ENCODE assay signal across 7 mouse cellular contexts in the genomic region with DNA sequence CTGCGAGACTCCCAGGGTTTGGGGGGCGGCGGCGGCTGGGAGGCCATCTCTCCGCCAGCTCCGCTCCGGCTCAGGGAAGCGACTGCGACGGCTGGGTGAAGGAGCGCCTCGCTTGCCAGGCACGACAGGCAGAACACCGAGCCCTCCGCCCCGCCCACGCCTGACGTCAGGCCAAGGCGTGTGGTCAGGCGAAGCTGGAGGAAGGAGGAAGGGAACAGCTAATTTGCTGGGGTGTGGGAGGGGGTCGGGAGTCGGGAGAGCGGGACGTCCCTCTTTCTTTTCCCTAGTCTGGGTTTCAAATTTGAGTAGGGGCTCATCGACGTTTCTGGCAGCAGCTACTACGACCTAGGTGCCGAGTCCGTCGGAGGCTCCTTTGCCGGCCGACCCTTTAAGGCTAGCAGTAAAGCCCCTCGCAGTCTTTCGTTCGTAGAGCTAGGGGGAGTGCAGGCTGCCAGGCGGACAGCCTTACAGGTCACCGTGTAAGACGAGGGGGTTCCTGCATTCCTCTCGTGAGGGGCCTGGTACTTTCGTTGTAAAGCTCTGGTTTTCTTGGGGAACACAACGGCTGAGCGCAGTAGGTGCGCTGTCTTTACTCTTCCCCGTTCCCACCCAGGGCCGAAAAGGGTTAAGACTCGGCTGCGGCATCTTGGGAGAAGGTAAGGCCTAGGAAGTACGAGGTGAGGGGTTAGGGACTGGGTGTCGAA. TPM values are rescaled to one million over a fixed set of nuclear protein-coding genes. Genes with fewer than 3 reads are reported as not detected.
DNase-seq lines count a peak whose midpoint lies in the region; ATAC-seq and TF ChIP-seq lines count a peak whose summit lies in the region.

A gene (minus strand): TSS at position 162 of the 704 bp plus-strand sequence.

- TF ChIP-seq POLR2A in small intestine, adult 2 months (IDR thresholded peaks at IDR 0.05; ENCODE audit: low read depth, low read length): peak; percentile 89

- under 1% methylated on average over 49 of the region's 49 CpGs for WGBS in intestine, postnatal 0 days
- under 1% methylated on average over 49 of the region's 49 CpGs for WGBS in midbrain, embryonic 12.5 days
- under 1% methylated on average over 49 of the region's 49 CpGs for WGBS in small intestine, adult 2 months

- H3K27ac ChIP-seq in intestine, postnatal 0 days (ENCODE audit: low read depth, low read length): peak within 1 kb of the TSS; percentile 99
- H3K27ac ChIP-seq in midbrain, embryonic 12.5 days (replicated peaks): peak within 1 kb of the TSS; percentile 92
- H3K27ac ChIP-seq in small intestine, adult 2 months (ENCODE audit: insufficient read depth, low read depth, low read length): peak within 1 kb of the TSS; percentile 92

- no peaks in the 10 kb centered on the region for H3K36me3 ChIP-seq in intestine, postnatal 0 days (ENCODE audit: control insufficient read depth, insufficient read depth)
- no peaks in the 10 kb centered on the region for H3K36me3 ChIP-seq in midbrain, embryonic 12.5 days
- H3K36me3 ChIP-seq in small intestine, adult 2 months (ENCODE audit: control insufficient read depth, insufficient read depth, low read length): peaks cover 2% of the 10 kb centered on the region; the same call in 1 of the 2 replicates

- H3K9ac ChIP-seq in intestine, postnatal 0 days (ENCODE audit: low read depth, low read length): peak within 1 kb of the TSS; percentile 95
- H3K9ac ChIP-seq in midbrain, embryonic 12.5 days (replicated peaks): peak within 1 kb of the TSS; percentile 91

- DNase-seq in adrenal gland, adult 8-10 months: peak; percentile 90
- peak; percentile 99 for DNase-seq in embryo, embryonic 9.5 days (ENCODE audit: extremely low spot score)
- DNase-seq in gonadal fat pad, adult 2 months (ENCODE audit: low read depth): no peak
- DNase-seq in left cerebral cortex, postnatal 4 days: peak; percentile 98

- peak; percentile 91 for ATAC-seq in intestine, postnatal 0 days
- peak; percentile 99 for ATAC-seq in midbrain, embryonic 12.5 days (ENCODE audit: low FRiP score, low read depth)

- H3K27me3 ChIP-seq in intestine, postnatal 0 days (replicated peaks; ENCODE audit: control insufficient read depth, insufficient read depth, low read length): no peaks in the 10 kb centered on the region
- no peaks in the 10 kb centered on the region for H3K27me3 ChIP-seq in midbrain, embryonic 12.5 days
- H3K27me3 ChIP-seq in small intestine, adult 2 months (ENCODE audit: control insufficient read depth, insufficient read depth, low read length): no peaks in the 10 kb centered on the region

- peak within 1 kb of the TSS; percentile 69 for H3K4me2 ChIP-seq in intestine, postnatal 0 days (replicated peaks; ENCODE audit: low read depth)
- peak within 1 kb of the TSS; percentile 58 for H3K4me2 ChIP-seq in midbrain, embryonic 12.5 days (replicated peaks)

- peaks cover 4% of the 10 kb centered on the region; the same call in 1 of the 2 replicates for H3K4me1 ChIP-seq in intestine, postnatal 0 days (replicated peaks; ENCODE audit: control insufficient read depth, insufficient read depth, low read length)
- peaks cover 12% of the 10 kb centered on the region for H3K4me1 ChIP-seq in midbrain, embryonic 12.5 days
- no peaks in the 10 kb centered on the region for H3K4me1 ChIP-seq in small intestine, adult 2 months (ENCODE audit: control insufficient read depth, insufficient read depth, insufficient read length, low read length)

- peak; percentile 9; the same call in 1 of the 2 replicates for TF ChIP-seq CTCF in intestine, postnatal 0 days (IDR thresholded peaks at IDR 0.05; ENCODE audit: low read depth)
- TF ChIP-seq CTCF in small intestine, adult 2 months (IDR thresholded peaks at IDR 0.05; ENCODE audit: extremely low read depth, insufficient read length, insufficient replicate concordance, low read depth, low read length): no peak

- peak within 1 kb of the TSS; percentile 96 for H3K4me3 ChIP-seq in intestine, postnatal 0 days (ENCODE audit: low read depth, low read length)
- H3K4me3 ChIP-seq in midbrain, embryonic 12.5 days: peak within 1 kb of the TSS; percentile 79
- H3K4me3 ChIP-seq in small intestine, adult 2 months (ENCODE audit: low read depth, low read length): peak within 1 kb of the TSS; percentile 96

- intact Hi-C loops in left cerebral cortex, postnatal 4 days (cut with DNase I): no loop called here

- no peaks in the 10 kb centered on the region for H3K9me3 ChIP-seq in intestine, postnatal 0 days (ENCODE audit: control insufficient read depth)
- no peaks in the 10 kb centered on the region for H3K9me3 ChIP-seq in midbrain, embryonic 12.5 days

RNA-seq across cellular contexts. Expression of the gene that starts here (rescaled TPM):
- total RNA-seq in adrenal gland, adult 8-10 months (2022): 10 to 100 TPM; 39.6 to 65.2 (median 55.0) TPM
- polyA plus RNA-seq in gonadal fat pad, adult 2 months (2012; rRNA removed): 11.8 and 15.6 TPM in 2 replicates
- 29.7 and 36.1 TPM in 2 replicates for polyA plus RNA-seq in intestine, postnatal 0 days (2015; fragmentation: Nextera tagmentation; extraction: Ambion mirVana)
- 10 to 100 TPM; 22.6 to 22.7 TPM for total RNA-seq in left cerebral cortex, postnatal 4 days (2021)
- 45.0 and 47.3 TPM in 2 replicates for polyA plus RNA-seq in midbrain, embryonic 12.5 days (2016; fragmentation: Nextera tagmentation; extraction: Ambion mirVana)
- 2.7 and 6.0 TPM in 2 replicates for polyA plus RNA-seq in small intestine, adult 2 months (2012; rRNA removed)
